Mouse (Mus musculus): ENCODE data around the gene Cyba.

Cyba gene

GRCm38 (mm10) chr8:122451161-122451703, 18.5 kb upstream of the Cyba start:
- no peak for DNase-seq (ENCODE audit: low read depth, low spot score)

GRCm38 (mm10) chr8:122445203-122445602, 12.5 kb upstream of the Cyba start:
- peak; percentile 69 for DNase-seq (ENCODE audit: low read depth, low spot score)

GRCm38 (mm10) chr8:122444058-122444748, 11.5 kb upstream of the Cyba start:
- peak; percentile 96 for DNase-seq (ENCODE audit: low read depth, low spot score)

- peak; percentile 99 for DNase-seq (ENCODE audit: low read depth, low spot score)
Observed at GRCm38 (mm10) chr8:122443262-122444006, 10.7 kb upstream of the Cyba start, which contains the start of gene Mvd. TSS of gene Mvd (minus strand) at chr8:122443422.

GRCm38 (mm10) chr8:122442781-122443180, 10.1 kb upstream of the Cyba start:
- DNase-seq (ENCODE audit: low read depth, low spot score): no peak

GRCm38 (mm10) chr8:122442356-122442755, 9.6 kb upstream of the Cyba start:
- no peak for DNase-seq (ENCODE audit: low read depth, low spot score)

GRCm38 (mm10) chr8:122441326-122441725, 8.6 kb upstream of the Cyba start:
- DNase-seq (ENCODE audit: low read depth, low spot score): no peak

- no peak for DNase-seq (ENCODE audit: low read depth, low spot score)
Observed at GRCm38 (mm10) chr8:122439336-122439735, 6.6 kb upstream of the Cyba start.

- DNase-seq (ENCODE audit: low read depth, low spot score): no peak
Observed at GRCm38 (mm10) chr8:122437708-122438331, 5.1 kb upstream of the Cyba start.

- no peak for DNase-seq (ENCODE audit: low read depth, low spot score)
Observed at GRCm38 (mm10) chr8:122436586-122437125, 3.9 kb upstream of the Cyba start.

GRCm38 (mm10) chr8:122436146-122436545, 3.4 kb upstream of the Cyba start:
- DNase-seq (ENCODE audit: low read depth, low spot score): no peak

GRCm38 (mm10) chr8:122435375-122435774, 2.6 kb upstream of the Cyba start:
- DNase-seq (ENCODE audit: low read depth, low spot score): peak; percentile 20

- no peak for DNase-seq (ENCODE audit: low read depth, low spot score)
Observed at GRCm38 (mm10) chr8:122433269-122433905, 657 bp upstream of the Cyba start.

GRCm38 (mm10) chr8:122431694-122432442, 862 bp downstream of the Cyba start:
- no peak for DNase-seq (ENCODE audit: low read depth, low spot score)

- no peak for DNase-seq (ENCODE audit: low read depth, low spot score)
Observed at GRCm38 (mm10) chr8:122430646-122431045, 2.1 kb downstream of the Cyba start.

- DNase-seq (ENCODE audit: low read depth, low spot score): no peak
Observed at GRCm38 (mm10) chr8:122430058-122430636, 2.6 kb downstream of the Cyba start.

GRCm38 (mm10) chr8:122428163-122428562, 4.6 kb downstream of the Cyba start:
- DNase-seq (ENCODE audit: low read depth, low spot score): no peak

- no peak for DNase-seq (ENCODE audit: low read depth, low spot score)
Observed at GRCm38 (mm10) chr8:122427607-122428006, 5.1 kb downstream of the Cyba start.

- DNase-seq (ENCODE audit: low read depth, low spot score): no peak
Observed at GRCm38 (mm10) chr8:122426145-122426544, 6.6 kb downstream of the Cyba start.

GRCm38 (mm10) chr8:122423659-122424058, 9.1 kb downstream of the Cyba start:
- peak; percentile 84 for DNase-seq (ENCODE audit: low read depth, low spot score)

Measured in 3T3-L1 (cell line).